23 mouse cellular contexts compared by ENCODE assay signal in genomic region chr13:63290126-63290525, GRCm38 (mm10).
DNase-seq lines count a peak whose midpoint lies in the region; ATAC-seq lines count a peak whose summit lies in the region.
"Had no signal": no experiment of that assay in that cellular context is flagged by ENCODE, and none has a peak within 500 bp of the region (broad histone marks: within the 10 kb centered on the region; RNA-seq: fewer than 3 reads in every experiment).

No protein-coding gene starts in this region.

- no peaks in the 10 kb centered on the region for H3K9me3 ChIP-seq in kidney, embryonic 16.5 days (ENCODE audit: low read length)
- no peaks in the 10 kb centered on the region for H3K9me3 ChIP-seq in kidney, embryonic 14.5 days (ENCODE audit: control insufficient read depth, low read length)
- no peaks in the 10 kb centered on the region for H3K9me3 ChIP-seq in limb, embryonic 13.5 days
- H3K9me3 ChIP-seq: heart, embryonic 10.5 days; midbrain, embryonic 13.5 days had no signal

- H3K36me3 ChIP-seq in kidney, embryonic 16.5 days (ENCODE audit: insufficient read depth, low read length) = peaks cover 57% of the 10 kb centered on the region
- H3K36me3 ChIP-seq in kidney, embryonic 14.5 days (ENCODE audit: control insufficient read depth, insufficient read depth, low read length) = peaks cover 63% of the 10 kb centered on the region
- H3K36me3 ChIP-seq in limb, embryonic 13.5 days = peaks cover 87% of the 10 kb centered on the region

- H3K27ac ChIP-seq in kidney, embryonic 16.5 days (ENCODE audit: low read length) = 0 out of 2 replicates have a peak overlapping the region, but pooled peaks have one; percentile 16
- no peak overlapping the region for H3K27ac ChIP-seq in kidney, embryonic 14.5 days (ENCODE audit: low read depth, low read length)
- H3K27ac ChIP-seq in limb, embryonic 13.5 days = peak overlapping the region; percentile 35; the same call in 1 of the 2 replicates
- H3K27ac ChIP-seq: heart, embryonic 10.5 days; hindbrain, embryonic 14.5 days; kidney, postnatal 0 days; midbrain, embryonic 13.5 days had no signal

- no peaks in the 10 kb centered on the region for H3K27me3 ChIP-seq in kidney, embryonic 16.5 days (ENCODE audit: insufficient read depth, low read length)
- H3K27me3 ChIP-seq in kidney, embryonic 14.5 days (ENCODE audit: control insufficient read depth, insufficient read depth, low read length) = no peaks in the 10 kb centered on the region
- no peaks in the 10 kb centered on the region for H3K27me3 ChIP-seq in limb, embryonic 13.5 days

- H3K4me3 ChIP-seq in kidney, embryonic 16.5 days (ENCODE audit: low read length) = no peak overlapping the region
- H3K4me3 ChIP-seq in kidney, embryonic 14.5 days (ENCODE audit: low read length) = no peak overlapping the region
- H3K4me3 ChIP-seq in limb, embryonic 13.5 days = no peak overlapping the region
- H3K4me3 ChIP-seq: erythroblast, embryonic 14.5 days; heart, embryonic 10.5 days; midbrain, embryonic 13.5 days had no signal

- WGBS in kidney, embryonic 16.5 days = 88% methylated on average over 4 of the region's 4 CpGs
- WGBS in kidney, embryonic 14.5 days = 82% methylated on average over 4 of the region's 4 CpGs
- WGBS in limb, embryonic 13.5 days = 76% methylated on average over 4 of the region's 4 CpGs

- DNase-seq in ES-CJ7 (ENCODE audit: low read depth, low spot score) (peak; percentile 66), R1 (ENCODE audit: low read depth, low spot score) (peak; percentile 58)
- DNase-seq in cerebellum, postnatal 14 days = no peak
- DNase-seq: B cell, adult 2 months; cerebellum, adult 11 months; cerebellum, adult 9-10 months; embryo, embryonic 11 days; forebrain, postnatal 0 days; heart, adult 11 months; heart, postnatal 36 days; kidney, adult 11 months; layer of hippocampus, postnatal 36 days; thymus, postnatal 4 days had no signal

- ATAC-seq in kidney, embryonic 16.5 days (ENCODE audit: low FRiP score, low TSS enrichment) = no peak
- no peak for ATAC-seq in kidney, embryonic 14.5 days (ENCODE audit: low FRiP score, low TSS enrichment)
- no peak for ATAC-seq in limb, embryonic 13.5 days (ENCODE audit: low FRiP score, low read depth)
- no peak for ATAC-seq in megakaryocyte progenitor cell, adult 5-6 weeks (replicated peaks; ENCODE audit: poor library complexity)
- ATAC-seq: forebrain, postnatal 0 days; inflammation-experienced regulatory T-cells, adult 6 months; midbrain, embryonic 13.5 days had no signal

- peaks cover 40% of the 10 kb centered on the region for H3K4me1 ChIP-seq in kidney, embryonic 16.5 days (ENCODE audit: insufficient read depth, low read length)
- H3K4me1 ChIP-seq in kidney, embryonic 14.5 days (ENCODE audit: control insufficient read depth, insufficient read depth, low read length) = peaks cover 27% of the 10 kb centered on the region
- peaks cover 94% of the 10 kb centered on the region for H3K4me1 ChIP-seq in limb, embryonic 13.5 days

- H3K9ac ChIP-seq in kidney, embryonic 16.5 days (replicated peaks; ENCODE audit: low read length) = no peak overlapping the region
- H3K9ac ChIP-seq in kidney, embryonic 14.5 days (ENCODE audit: low read depth, low read length) = no peak overlapping the region
- H3K9ac ChIP-seq in limb, embryonic 13.5 days = no peak overlapping the region
- H3K9ac ChIP-seq: forebrain, postnatal 0 days; hindbrain, embryonic 14.5 days; midbrain, embryonic 13.5 days had no signal

- H3K4me2 ChIP-seq in kidney, embryonic 16.5 days (replicated peaks; ENCODE audit: low read depth, low read length) = no peak overlapping the region
- no peak overlapping the region for H3K4me2 ChIP-seq in kidney, embryonic 14.5 days (replicated peaks; ENCODE audit: low read depth, low read length)
- H3K4me2 ChIP-seq in limb, embryonic 13.5 days (replicated peaks) = no peak overlapping the region
- H3K4me2 ChIP-seq: hindbrain, embryonic 14.5 days; midbrain, embryonic 13.5 days had no signal

Comparison
In these comparisons a context has a peak if more than half of its experiments do, and no peak if none do; other contexts are left out.
1. DNase-seq: peak in ES-CJ7 (single experiment) and R1 (single experiment); none in cerebellum, postnatal 14 days (0 of 2).